Mouse (Mus musculus): ENCODE results near the gene Klf12. TPM values are rescaled to one million over a fixed set of nuclear protein-coding genes. Genes with fewer than 3 reads are reported as not detected.

Gene Klf12
- polyA plus RNA-seq, 1 experiment from 2014 or later, result 44.4 TPM

DNA sequence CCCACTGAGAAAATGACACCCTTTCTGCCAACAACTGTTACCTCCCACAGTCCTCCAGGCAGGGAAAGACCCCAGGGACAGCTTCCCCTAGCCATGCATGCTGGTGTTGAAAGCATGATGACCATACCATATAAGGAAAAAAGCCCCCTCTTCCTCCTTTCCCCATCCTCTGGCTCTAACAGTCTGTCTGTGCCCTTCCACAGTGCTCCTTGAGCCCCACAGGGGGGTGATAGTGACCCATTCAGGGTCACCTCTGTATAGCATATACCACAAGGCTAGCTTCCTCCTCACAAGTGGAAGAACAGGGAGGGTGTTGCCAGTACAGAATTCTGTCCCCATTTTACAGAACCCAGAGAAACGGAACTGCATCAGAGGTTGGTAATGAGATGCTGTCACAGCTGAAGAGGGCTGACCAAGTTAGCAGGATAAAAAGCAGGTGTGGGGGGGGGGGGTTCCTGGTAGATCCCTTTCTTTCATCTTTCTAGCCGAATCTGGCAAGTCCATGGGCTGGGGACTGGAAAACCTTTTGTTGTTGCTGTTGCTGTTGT is 214.9 kb downstream of the Klf12 start:
- 48% methylated on average over 2 of the region's 2 CpGs for WGBS
- Histone ChIP-seq H3K9ac (no peak overlapping the region), H3K36me3 (no peaks in the 10 kb centered on the region), H3K4me2 (no peak overlapping the region), H3K9me3 (no peaks in the 10 kb centered on the region), H3K4me3 (no peak overlapping the region), H3K27me3 (no peaks in the 10 kb centered on the region), H3K4me1 (replicated peaks) (peaks cover 15% of the 10 kb centered on the region; the same call in 1 of the 2 replicates), H3K27ac (replicated peaks) (no peak overlapping the region)
- ATAC-seq (ENCODE audit: low read depth), result no peak

DNA sequence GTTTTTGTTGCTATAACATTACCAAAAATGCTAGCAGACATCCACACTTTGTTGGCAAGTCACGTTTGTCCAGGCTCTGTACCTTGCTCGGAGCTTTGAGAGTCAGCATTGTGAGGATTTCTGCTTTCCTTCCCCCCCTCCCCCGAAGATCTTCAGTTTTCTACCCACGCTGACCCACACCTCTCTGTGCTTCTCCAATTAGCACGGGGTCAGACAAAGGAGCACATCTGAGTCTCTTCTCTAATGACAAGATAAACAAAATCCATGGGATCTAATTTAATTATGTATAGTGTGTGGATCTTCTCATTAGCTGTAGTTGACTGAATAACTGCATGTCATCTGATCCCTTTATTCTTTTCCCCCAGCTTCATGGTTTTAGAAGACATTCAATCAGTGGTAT is 215.8 kb downstream of the Klf12 start:
- Histone ChIP-seq H3K4me2 (no peak overlapping the region), H3K9me3 (no peaks in the 10 kb centered on the region), H3K27me3 (no peaks in the 10 kb centered on the region), H3K36me3 (no peaks in the 10 kb centered on the region), H3K4me1 (replicated peaks) (peaks cover 15% of the 10 kb centered on the region; the same call in 1 of the 2 replicates), H3K27ac (replicated peaks) (no peak overlapping the region), H3K9ac (no peak overlapping the region), H3K4me3 (no peak overlapping the region)
- WGBS, result 43% methylated on average over 5 of the region's 5 CpGs
- ATAC-seq (ENCODE audit: low read depth), result no peak

DNA sequence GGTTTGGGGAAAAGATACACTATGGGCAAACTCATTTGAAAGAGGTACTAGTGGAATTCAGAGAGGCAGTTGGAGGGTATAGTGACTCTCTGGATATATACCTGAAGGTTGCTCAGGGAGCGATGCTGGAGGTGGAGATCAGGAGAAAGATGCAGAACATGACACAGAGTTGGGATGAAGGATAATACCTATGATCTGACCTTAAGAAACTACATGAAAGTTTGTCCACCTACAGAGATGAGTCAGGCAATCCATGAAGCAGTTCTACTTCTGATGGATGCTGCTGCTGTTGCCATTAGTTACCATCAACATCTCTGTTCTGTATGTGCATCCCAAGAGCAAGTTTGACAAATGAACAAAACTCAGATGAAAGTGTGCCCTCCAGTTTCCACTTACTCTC is 222.0 kb downstream of the Klf12 start:
- Histone ChIP-seq H3K4me1 (replicated peaks) (no peaks in the 10 kb centered on the region), H3K4me3 (no peak overlapping the region), H3K9me3 (no peaks in the 10 kb centered on the region), H3K27me3 (no peaks in the 10 kb centered on the region), H3K27ac (replicated peaks) (no peak overlapping the region), H3K4me2 (no peak overlapping the region), H3K9ac (no peak overlapping the region), H3K36me3 (0 out of 2 replicates have a peak, but pooled peaks cover 5% of the 10 kb centered on the region)
- WGBS, result 97% methylated on average over 1 of the region's 1 CpGs
- no peak for ATAC-seq (ENCODE audit: low read depth)

DNA sequence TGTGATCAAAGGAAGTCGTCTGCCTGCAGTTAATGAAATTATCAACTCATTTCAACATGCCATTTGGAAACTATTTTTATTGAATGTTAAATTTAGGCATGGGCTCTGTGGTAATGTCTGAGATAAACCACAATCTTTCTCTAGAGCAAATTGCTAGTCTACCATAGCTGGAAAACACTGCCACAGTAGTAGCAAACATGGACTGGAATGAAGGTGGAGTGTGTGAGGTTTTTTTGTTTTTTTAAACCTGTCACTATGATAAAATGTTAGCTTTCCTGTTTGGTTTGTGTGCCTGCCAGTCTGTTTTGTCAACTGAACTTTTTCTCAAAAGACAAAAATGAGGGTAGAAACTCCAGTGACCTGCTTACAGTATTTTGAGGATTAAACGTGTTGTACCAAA is 230.3 kb downstream of the Klf12 start:
- no peaks in the 10 kb centered on the region for H3K4me1 ChIP-seq (replicated peaks)
- no peak overlapping the region for H3K27ac ChIP-seq (replicated peaks)
- no peak for ATAC-seq (ENCODE audit: low read depth)
- no peak overlapping the region for H3K9ac ChIP-seq
- no peak overlapping the region for H3K4me2 ChIP-seq
- WGBS, result 89% methylated on average over 2 of the region's 2 CpGs
- no peak overlapping the region for H3K4me3 ChIP-seq
- H3K9me3 ChIP-seq, result no peaks in the 10 kb centered on the region
- no peaks in the 10 kb centered on the region for H3K27me3 ChIP-seq
- H3K36me3 ChIP-seq, result peaks cover 6% of the 10 kb centered on the region; the same call in 1 of the 2 replicates

DNA sequence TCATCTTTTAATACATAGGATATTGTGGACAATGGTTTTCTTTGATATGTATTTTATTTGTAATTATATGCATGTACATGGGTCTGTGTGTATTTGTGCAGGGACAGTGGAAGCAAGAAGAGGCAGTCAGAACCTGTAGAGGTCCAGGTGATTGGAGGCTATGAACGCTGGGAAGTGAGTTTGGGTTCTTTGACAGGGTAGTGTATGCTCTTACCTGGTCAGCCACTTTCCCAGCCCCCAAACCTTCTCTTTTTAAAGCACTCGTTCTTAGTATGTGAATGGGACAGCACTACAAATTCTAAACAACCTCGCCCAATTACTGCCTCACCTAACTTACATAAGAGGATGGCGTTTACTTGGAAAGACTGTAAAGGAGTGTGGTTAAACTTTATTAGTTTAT is 231.0 kb downstream of the Klf12 start:
- Histone ChIP-seq H3K27ac (replicated peaks) (no peak overlapping the region), H3K4me3 (no peak overlapping the region), H3K9ac (no peak overlapping the region), H3K4me1 (replicated peaks) (no peaks in the 10 kb centered on the region), H3K36me3 (peaks cover 6% of the 10 kb centered on the region; the same call in 1 of the 2 replicates), H3K4me2 (no peak overlapping the region), H3K27me3 (no peaks in the 10 kb centered on the region), H3K9me3 (no peaks in the 10 kb centered on the region)
- ATAC-seq (ENCODE audit: low read depth), result no peak
- 83% methylated on average over 4 of the region's 4 CpGs for WGBS

- H3K27ac ChIP-seq (replicated peaks), result no peak overlapping the region
- no peaks in the 10 kb centered on the region for H3K4me1 ChIP-seq (replicated peaks)
- H3K4me2 ChIP-seq, result no peak overlapping the region
- peaks cover 6% of the 10 kb centered on the region; the same call in 1 of the 2 replicates for H3K36me3 ChIP-seq
- no peak overlapping the region for H3K9ac ChIP-seq
- 85% methylated on average over 2 of the region's 2 CpGs for WGBS
- no peak for ATAC-seq (ENCODE audit: low read depth)
- no peaks in the 10 kb centered on the region for H3K27me3 ChIP-seq
- no peaks in the 10 kb centered on the region for H3K9me3 ChIP-seq
- no peak overlapping the region for H3K4me3 ChIP-seq
Observed at GRCm38 (mm10) chr14:100052876-100053275, 231.6 kb downstream of the Klf12 start.

GRCm38 (mm10) chr14:100045431-100045830 is 239.0 kb downstream of the Klf12 start:
- Histone ChIP-seq H3K9ac (no peak overlapping the region), H3K27ac (replicated peaks) (no peak overlapping the region), H3K36me3 (no peaks in the 10 kb centered on the region), H3K4me3 (no peak overlapping the region), H3K9me3 (no peaks in the 10 kb centered on the region), H3K4me2 (no peak overlapping the region), H3K4me1 (replicated peaks) (peaks cover 7% of the 10 kb centered on the region), H3K27me3 (no peaks in the 10 kb centered on the region)
- ATAC-seq (ENCODE audit: low read depth), result no peak

GRCm38 (mm10) chr14:100041823-100042222 is 242.7 kb downstream of the Klf12 start:
- Histone ChIP-seq H3K36me3 (no peaks in the 10 kb centered on the region), H3K9ac (no peak overlapping the region), H3K4me2 (no peak overlapping the region), H3K9me3 (no peaks in the 10 kb centered on the region), H3K4me1 (replicated peaks) (peaks cover 7% of the 10 kb centered on the region), H3K27me3 (no peaks in the 10 kb centered on the region), H3K4me3 (no peak overlapping the region), H3K27ac (replicated peaks) (no peak overlapping the region)
- 0 out of 2 replicates have a peak, but pooled peaks have one; percentile 47 for ATAC-seq (ENCODE audit: low read depth)
- 28% methylated on average over 6 of the region's 6 CpGs for WGBS

GRCm38 (mm10) chr14:100026671-100027070 is 257.8 kb downstream of the Klf12 start:
- ATAC-seq (ENCODE audit: low read depth), result no peak

DNA sequence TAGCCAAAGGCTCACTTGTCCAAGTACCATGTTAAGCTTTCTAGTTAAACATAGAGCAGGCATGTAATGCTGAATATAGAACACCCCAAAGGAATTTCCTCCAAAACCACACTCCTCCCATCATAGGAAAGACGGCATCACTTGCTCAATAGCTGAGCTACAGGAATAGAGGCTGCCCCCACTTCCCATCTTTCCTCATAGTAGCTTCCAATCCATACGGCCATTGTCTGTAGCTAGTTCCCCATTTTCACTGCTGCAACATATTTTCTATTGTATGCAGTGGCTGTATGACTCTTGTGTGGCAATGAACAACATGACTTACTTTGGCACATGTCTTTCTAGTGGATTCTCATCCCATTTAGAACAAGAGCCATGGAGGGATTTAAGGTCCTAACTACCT is 267.3 kb downstream of the Klf12 start:
- no peaks in the 10 kb centered on the region for H3K4me1 ChIP-seq (replicated peaks)
- WGBS, result 85% methylated on average over 2 of the region's 2 CpGs
- H3K27me3 ChIP-seq, result no peaks in the 10 kb centered on the region
- H3K9ac ChIP-seq, result no peak overlapping the region
- ATAC-seq (ENCODE audit: low read depth), result no peak
- H3K9me3 ChIP-seq, result no peaks in the 10 kb centered on the region
- no peak overlapping the region for H3K4me2 ChIP-seq
- H3K36me3 ChIP-seq, result peaks cover 9% of the 10 kb centered on the region
- H3K27ac ChIP-seq (replicated peaks), result no peak overlapping the region
- no peak overlapping the region for H3K4me3 ChIP-seq

More at GRCm38 (mm10) chr14:100026671-100027070, 257.8 kb downstream of the Klf12 start:
- H3K27ac ChIP-seq (replicated peaks), result no peak overlapping the region
- H3K9me3 ChIP-seq, result no peaks in the 10 kb centered on the region
- H3K36me3 ChIP-seq, result peaks cover 13% of the 10 kb centered on the region
- peaks cover 12% of the 10 kb centered on the region for H3K4me1 ChIP-seq (replicated peaks)
- H3K4me2 ChIP-seq, result no peak overlapping the region
- 91% methylated on average over 6 of the region's 6 CpGs for WGBS
- no peak overlapping the region for H3K4me3 ChIP-seq
- no peak overlapping the region for H3K9ac ChIP-seq
- H3K27me3 ChIP-seq, result no peaks in the 10 kb centered on the region

DNA sequence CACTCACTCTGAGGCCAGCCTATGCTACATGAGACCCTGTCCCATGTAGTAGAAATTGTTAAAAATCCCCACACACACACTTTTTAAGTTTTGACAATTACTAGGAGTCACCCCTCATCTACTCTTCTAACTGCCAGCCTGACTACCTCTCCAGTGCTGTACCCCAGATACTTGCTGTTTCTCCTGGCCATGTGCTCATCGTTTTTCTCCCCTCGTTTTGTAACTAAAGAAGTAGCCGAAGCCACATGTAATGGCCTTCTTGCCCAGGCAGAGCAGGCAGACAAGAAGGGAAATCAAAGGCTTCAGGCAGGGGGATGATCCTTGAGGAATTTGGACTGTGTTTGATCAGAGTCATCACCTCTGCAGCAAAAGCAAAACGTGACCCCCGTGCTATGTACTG is 274.0 kb downstream of the Klf12 start:
- ATAC-seq (ENCODE audit: low read depth), result no peak
- Histone ChIP-seq H3K27ac (replicated peaks) (no peak overlapping the region), H3K27me3 (no peaks in the 10 kb centered on the region), H3K4me1 (replicated peaks) (peaks cover 15% of the 10 kb centered on the region; the same call in 1 of the 2 replicates), H3K9me3 (no peaks in the 10 kb centered on the region), H3K4me3 (no peak overlapping the region), H3K36me3 (no peaks in the 10 kb centered on the region), H3K9ac (no peak overlapping the region), H3K4me2 (no peak overlapping the region)
- WGBS, result 83% methylated on average over 5 of the region's 5 CpGs

DNA sequence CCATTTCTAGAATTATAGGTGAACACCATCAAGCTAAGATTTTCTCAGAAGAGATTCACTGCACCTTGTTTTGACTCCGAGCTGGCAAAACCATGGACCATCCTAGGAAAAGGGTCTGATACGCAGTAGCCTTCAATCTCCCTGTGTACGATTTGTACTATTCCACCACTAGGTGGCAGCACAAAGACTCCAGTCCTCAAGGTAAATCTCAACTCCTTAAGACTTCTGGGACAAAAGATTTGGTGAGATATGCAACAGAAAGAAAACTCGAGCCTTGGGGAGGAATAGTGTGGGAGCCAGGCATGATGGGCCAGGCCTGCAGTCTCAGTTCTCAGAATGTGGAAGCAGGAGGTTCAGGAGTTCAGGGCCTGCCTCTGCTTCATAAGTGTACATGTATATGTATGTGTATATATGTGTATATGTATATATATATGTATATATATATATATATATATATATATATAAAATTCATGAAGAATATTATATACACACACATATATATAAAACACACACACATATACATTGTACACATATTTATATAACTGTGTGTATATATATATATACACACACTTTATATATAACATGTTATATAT is 274.6 kb downstream of the Klf12 start:
- peaks cover 15% of the 10 kb centered on the region; the same call in 1 of the 2 replicates for H3K4me1 ChIP-seq (replicated peaks)
- H3K4me3 ChIP-seq, result no peak overlapping the region
- no peak overlapping the region for H3K9ac ChIP-seq
- no peak overlapping the region for H3K4me2 ChIP-seq
- no peaks in the 10 kb centered on the region for H3K27me3 ChIP-seq
- H3K36me3 ChIP-seq, result no peaks in the 10 kb centered on the region
- H3K27ac ChIP-seq (replicated peaks), result no peak overlapping the region
- H3K9me3 ChIP-seq, result no peaks in the 10 kb centered on the region
- ATAC-seq (ENCODE audit: low read depth), result no peak
- WGBS, result 42% methylated on average over 4 of the region's 4 CpGs

DNA sequence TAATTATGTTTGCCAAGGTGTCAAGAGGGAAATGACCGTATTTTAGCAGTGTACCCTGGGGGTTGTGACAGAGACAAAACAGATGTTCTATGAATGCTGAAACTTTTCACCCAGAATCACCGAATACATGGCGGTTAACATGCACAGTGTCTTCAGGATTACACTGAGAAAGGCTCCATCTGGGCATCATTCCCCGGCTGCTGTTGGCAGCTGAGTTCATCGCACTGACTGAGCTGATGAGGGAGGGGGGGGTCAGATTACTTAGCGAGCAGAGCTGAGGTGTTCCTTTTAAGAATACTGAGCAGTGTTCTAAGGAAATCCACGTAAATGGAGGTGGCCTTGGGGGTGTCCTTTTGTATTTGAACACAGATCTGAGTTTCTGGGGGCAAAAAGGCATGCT is 301.0 kb downstream of the Klf12 start:
- ATAC-seq (ENCODE audit: low read depth), result no peak
- Histone ChIP-seq H3K9me3 (no peaks in the 10 kb centered on the region), H3K27ac (replicated peaks) (no peak overlapping the region), H3K27me3 (no peaks in the 10 kb centered on the region), H3K9ac (no peak overlapping the region), H3K4me3 (no peak overlapping the region), H3K4me2 (no peak overlapping the region), H3K36me3 (peaks cover 6% of the 10 kb centered on the region; the same call in 1 of the 2 replicates), H3K4me1 (replicated peaks) (peaks cover 7% of the 10 kb centered on the region; the same call in 1 of the 2 replicates)
- WGBS, result 60% methylated on average over 7 of the region's 7 CpGs
